Comparison of ENCODE assay signal across 16 mouse cellular contexts in the genomic region with DNA sequence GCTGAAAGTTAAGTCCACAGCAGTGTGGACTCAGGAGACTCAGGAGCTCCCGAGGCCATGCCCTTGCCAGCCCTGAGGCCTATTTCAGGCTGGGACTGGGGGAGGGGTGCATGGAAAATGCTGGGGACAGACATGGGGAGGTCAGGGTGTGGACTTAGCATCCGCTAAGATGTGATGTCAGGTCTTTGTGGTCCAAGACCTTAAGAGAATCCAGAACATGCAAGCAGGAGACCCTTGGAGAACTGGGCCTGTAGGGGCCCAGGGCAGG. TPM values are rescaled to one million over a fixed set of nuclear protein-coding genes. Genes with fewer than 3 reads are reported as not detected.
DNase-seq lines count a peak whose midpoint lies in the region; ATAC-seq and TF ChIP-seq lines count a peak whose summit lies in the region.
"Had no signal": no experiment of that assay in that cellular context is flagged by ENCODE, and none has a peak within 500 bp of the region (broad histone marks: within the 10 kb centered on the region; RNA-seq: fewer than 3 reads in every experiment).

No protein-coding gene starts in this region.

- DNase-seq in gastrocnemius, adult 2 months = peak; percentile 86
- DNase-seq in gastrocnemius, postnatal 10 days = no peak
- DNase-seq in heart, embryonic 10.5 days (ENCODE audit: low spot score) = no peak
- DNase-seq in heart, adult 8-10 months (ENCODE audit: low spot score) = no peak
- DNase-seq: adrenal gland, postnatal 10 days; cerebellum, adult 11-12 months; cerebellum, adult 9-10 months; cerebellum, postnatal 25 days; heart, postnatal 36 days had no signal

- no peak for ATAC-seq in intestine, embryonic 16.5 days
- ATAC-seq in megakaryocyte-erythroid progenitor cell, adult 5-6 weeks (replicated peaks; ENCODE audit: low FRiP score, low TSS enrichment, poor library complexity, severe bottlenecking) = no peak
- ATAC-seq: forebrain, embryonic 15.5 days; hindbrain, embryonic 16.5 days had no signal

- WGBS in heart, embryonic 10.5 days = 61% methylated on average over 2 of the region's 2 CpGs
- WGBS in intestine, embryonic 16.5 days = 70% methylated on average over 2 of the region's 2 CpGs
- WGBS in small intestine, adult 2 months = 53% methylated on average over 2 of the region's 2 CpGs

- H3K4me3 ChIP-seq in gastrocnemius, adult 2 months = peak overlapping the region; percentile 28
- no peak overlapping the region for H3K4me3 ChIP-seq in heart, embryonic 10.5 days
- peak overlapping the region; percentile 24 for H3K4me3 ChIP-seq in intestine, embryonic 16.5 days (ENCODE audit: low read length)
- H3K4me3 ChIP-seq in small intestine, adult 2 months (ENCODE audit: low read depth, low read length) = peak overlapping the region; percentile 53
- H3K4me3 ChIP-seq: embryonic facial prominence, embryonic 12.5 days; forebrain, embryonic 15.5 days; heart, embryonic 12.5 days had no signal

- H3K4me1 ChIP-seq in heart, embryonic 10.5 days = peaks cover 67% of the 10 kb centered on the region
- peaks cover 62% of the 10 kb centered on the region for H3K4me1 ChIP-seq in intestine, embryonic 16.5 days (ENCODE audit: control insufficient read depth, insufficient read depth, low read length)
- H3K4me1 ChIP-seq in small intestine, adult 2 months (ENCODE audit: control insufficient read depth, insufficient read depth, insufficient read length, low read length) = peaks cover 66% of the 10 kb centered on the region
- H3K4me1 ChIP-seq: embryonic facial prominence, embryonic 12.5 days had no signal

- H3K36me3 ChIP-seq in heart, embryonic 10.5 days = peaks cover 2% of the 10 kb centered on the region; the same call in 1 of the 2 replicates
- no peaks in the 10 kb centered on the region for H3K36me3 ChIP-seq in intestine, embryonic 16.5 days (ENCODE audit: control insufficient read depth, insufficient read depth, low read length)
- H3K36me3 ChIP-seq in small intestine, adult 2 months (ENCODE audit: control insufficient read depth, insufficient read depth, low read length) = no peaks in the 10 kb centered on the region
- H3K36me3 ChIP-seq: embryonic facial prominence, embryonic 12.5 days; forebrain, embryonic 15.5 days; heart, embryonic 12.5 days had no signal

- H3K27me3 ChIP-seq in heart, embryonic 10.5 days (ENCODE audit: insufficient read depth, poor library complexity, severe bottlenecking) = no peaks in the 10 kb centered on the region
- H3K27me3 ChIP-seq in intestine, embryonic 16.5 days (replicated peaks; ENCODE audit: control insufficient read depth, insufficient read depth, low read length) = no peaks in the 10 kb centered on the region
- H3K27me3 ChIP-seq in small intestine, adult 2 months (ENCODE audit: control insufficient read depth, insufficient read depth, low read length) = no peaks in the 10 kb centered on the region
- H3K27me3 ChIP-seq: embryonic facial prominence, embryonic 12.5 days; forebrain, embryonic 15.5 days; heart, embryonic 12.5 days had no signal

- intact Hi-C loops in gastrocnemius, adult 2 months (cut with DNase I) = no loop called here

- peak overlapping the region; percentile 38 for H3K4me2 ChIP-seq in intestine, embryonic 16.5 days (ENCODE audit: low read depth, low read length)
- H3K4me2 ChIP-seq: embryonic facial prominence, embryonic 12.5 days; forebrain, embryonic 15.5 days; heart, embryonic 12.5 days had no signal

- peak overlapping the region; percentile 82 for H3K27ac ChIP-seq in gastrocnemius, adult 2 months
- 0 out of 2 replicates have a peak overlapping the region, but pooled peaks have one; percentile 30 for H3K27ac ChIP-seq in heart, embryonic 10.5 days
- peak overlapping the region; percentile 38 for H3K27ac ChIP-seq in intestine, embryonic 16.5 days (ENCODE audit: low read length)
- H3K27ac ChIP-seq in small intestine, adult 2 months (ENCODE audit: insufficient read depth, low read depth, low read length) = peak overlapping the region; percentile 76
- H3K27ac ChIP-seq: embryonic facial prominence, embryonic 12.5 days; forebrain, embryonic 15.5 days had no signal

- H3K9ac ChIP-seq in intestine, embryonic 16.5 days (ENCODE audit: low read depth, low read length) = 0 out of 2 replicates have a peak overlapping the region, but pooled peaks have one; percentile 31
- H3K9ac ChIP-seq: embryonic facial prominence, embryonic 12.5 days; forebrain, embryonic 15.5 days; heart, embryonic 12.5 days had no signal

- TF ChIP-seq CTCF in gastrocnemius, adult 2 months (IDR thresholded peaks at IDR 0.05) = no peak
- TF ChIP-seq CTCF in small intestine, adult 2 months (IDR thresholded peaks at IDR 0.05; ENCODE audit: extremely low read depth, insufficient read length, insufficient replicate concordance, low read depth, low read length) = no peak

- no peak for TF ChIP-seq POLR2A in small intestine, adult 2 months (IDR thresholded peaks at IDR 0.05; ENCODE audit: low read depth, low read length)

- H3K9me3 ChIP-seq in heart, embryonic 10.5 days = no peaks in the 10 kb centered on the region
- no peaks in the 10 kb centered on the region for H3K9me3 ChIP-seq in intestine, embryonic 16.5 days (ENCODE audit: control insufficient read depth, low read length)
- H3K9me3 ChIP-seq: embryonic facial prominence, embryonic 12.5 days; forebrain, embryonic 15.5 days; heart, embryonic 12.5 days had no signal

RNA-seq across cellular contexts. Expression of gene Gramd4, which starts 18.5 kb away (rescaled TPM):
- 10 to 100 TPM in 1 of 2 experiments, 1 to 10 TPM in 1; 5.8 to 11.4 TPM for total RNA-seq in gastrocnemius, adult 2 months (2021)
- total RNA-seq in gastrocnemius, postnatal 10 days (2021) = 10 to 100 TPM; 11.4 to 11.5 TPM
- 9.6 and 11.6 TPM in 2 replicates for polyA plus RNA-seq in heart, embryonic 10.5 days (2016; fragmentation: Nextera tagmentation; extraction: Ambion mirVana)
- 10 to 100 TPM; 26.1 to 31.8 (median 27.3) TPM for total RNA-seq in heart, adult 8-10 months (2022)
- polyA plus RNA-seq in intestine, embryonic 16.5 days (2015; fragmentation: Nextera tagmentation; extraction: Ambion mirVana) = 9.1 and 9.5 TPM in 2 replicates
- polyA plus RNA-seq in small intestine, adult 2 months (2012; rRNA removed) = 10.5 and 25.1 TPM in 2 replicates
- 24.9 and 41.8 TPM in 2 replicates for total RNA-seq in megakaryocyte-erythroid progenitor cell, adult 5-6 weeks (2014; fragmentation: Nextera tagmentation)
- total RNA-seq in megakaryocyte-erythroid progenitor cell, adult 5-6 weeks (2017) = 35.8 and 52.4 TPM in 2 replicates

RNA-seq across cellular contexts. Expression of gene Celsr1, which starts 42.4 kb away (rescaled TPM):
- under 1 TPM; 0.13 to 0.28 TPM for total RNA-seq in gastrocnemius, adult 2 months (2021)
- under 1 TPM; 0.73 to 0.88 TPM for total RNA-seq in gastrocnemius, postnatal 10 days (2021)
- polyA plus RNA-seq in heart, embryonic 10.5 days (2016; fragmentation: Nextera tagmentation; extraction: Ambion mirVana) = 1.3 and 2.3 TPM in 2 replicates
- total RNA-seq in heart, adult 8-10 months (2022) = 1 to 10 TPM; 3.2 to 7.3 (median 4.5) TPM
- polyA plus RNA-seq in intestine, embryonic 16.5 days (2015; fragmentation: Nextera tagmentation; extraction: Ambion mirVana) = 0.51 and 0.70 TPM in 2 replicates
- polyA plus RNA-seq in small intestine, adult 2 months (2012; rRNA removed) = 2.9 and 4.7 TPM in 2 replicates
- 3.8 and 7.5 TPM in 2 replicates for total RNA-seq in megakaryocyte-erythroid progenitor cell, adult 5-6 weeks (2014; fragmentation: Nextera tagmentation)
- total RNA-seq in megakaryocyte-erythroid progenitor cell, adult 5-6 weeks (2017) = 1.3 and 9.0 TPM in 2 replicates

Comparison
In these comparisons a context has a peak if more than half of its experiments do, and no peak if none do; other contexts are left out.
1. H3K27ac ChIP-seq: peak in every context shown above with its lines; median percentile 82 in gastrocnemius, adult 2 months; 76 in small intestine, adult 2 months; 38 in intestine, embryonic 16.5 days; 30 in heart, embryonic 10.5 days.